Mouse (Mus musculus): ENCODE measurements around the gene Afap1l2.

GRCm38 (mm10) chr19:56891438-56891837 lies 116.6 kb downstream of the Afap1l2 start:
- TF ChIP-seq MAFK (IDR thresholded peaks at IDR 0.05; ENCODE audit: insufficient read depth, low read depth, low read length) (no peak), ZC3H11A (IDR thresholded peaks at IDR 0.05; ENCODE audit: borderline replicate concordance, low read depth, low read length) (no peak), ZNF384 (IDR thresholded peaks at IDR 0.05; ENCODE audit: low read depth, low read length) (no peak), HCFC1 (IDR thresholded peaks at IDR 0.05; ENCODE audit: borderline replicate concordance, insufficient read depth, low read length) (no peak), CHD2 (IDR thresholded peaks at IDR 0.05; ENCODE audit: low read depth, low read length) (no peak)
